In the genomic region with DNA sequence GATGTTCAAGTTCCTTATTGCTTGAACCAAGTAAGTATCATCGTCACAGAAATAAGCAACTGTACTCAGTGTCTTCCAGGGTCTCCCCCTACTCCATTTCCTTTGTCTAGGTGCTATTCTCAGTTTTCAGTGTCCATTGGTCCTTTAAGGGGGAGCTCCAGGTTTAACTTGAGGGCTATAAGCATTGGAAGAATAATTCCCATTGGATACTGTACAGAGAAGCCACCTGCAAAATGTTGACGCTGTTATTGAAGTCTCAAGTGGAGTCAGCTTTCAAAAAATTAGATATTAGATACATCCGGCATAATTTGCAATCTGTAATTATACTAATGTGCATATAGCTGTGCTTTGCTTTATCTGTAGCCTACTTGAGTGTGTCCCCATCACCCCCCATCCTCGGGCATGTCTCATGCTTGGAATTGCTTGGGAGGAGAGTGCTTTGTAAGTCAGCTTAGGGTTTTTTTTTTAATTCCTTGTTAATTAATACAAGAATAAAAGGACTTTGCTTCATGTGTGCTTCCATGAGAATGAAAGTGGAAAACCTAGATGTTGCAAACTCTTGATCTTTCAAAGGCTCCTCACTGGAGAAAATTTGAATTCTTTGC, we compare ENCODE assay signal across 7 mouse cellular contexts.
DNase-seq lines count a peak whose midpoint lies in the region; ATAC-seq and TF ChIP-seq lines count a peak whose summit lies in the region.

No protein-coding gene starts in this region.

- TF ChIP-seq EP300 in liver, postnatal 0 days (IDR thresholded peaks at IDR 0.05; ENCODE audit: low read depth): no peak

- peak overlapping the region; percentile 100 for H3K9ac ChIP-seq in hindbrain, embryonic 14.5 days
- peak overlapping the region; percentile 71 for H3K9ac ChIP-seq in midbrain, embryonic 15.5 days
- no peak overlapping the region for H3K9ac ChIP-seq in liver, postnatal 0 days (replicated peaks)

- peaks cover 45% of the 10 kb centered on the region for H3K4me1 ChIP-seq in embryonic facial prominence, embryonic 10.5 days
- peaks cover 44% of the 10 kb centered on the region for H3K4me1 ChIP-seq in hindbrain, embryonic 14.5 days (replicated peaks; ENCODE audit: control insufficient read depth, insufficient read depth, low read length)
- H3K4me1 ChIP-seq in midbrain, embryonic 15.5 days: peaks cover 41% of the 10 kb centered on the region
- no peaks in the 10 kb centered on the region for H3K4me1 ChIP-seq in liver, postnatal 0 days (ENCODE audit: insufficient read depth)

- no peaks in the 10 kb centered on the region for H3K9me3 ChIP-seq in embryonic facial prominence, embryonic 10.5 days
- no peaks in the 10 kb centered on the region for H3K9me3 ChIP-seq in hindbrain, embryonic 14.5 days (ENCODE audit: control insufficient read depth, low read length)
- H3K9me3 ChIP-seq in midbrain, embryonic 15.5 days: no peaks in the 10 kb centered on the region
- no peaks in the 10 kb centered on the region for H3K9me3 ChIP-seq in liver, postnatal 0 days (ENCODE audit: low read length)

- no peak for TF ChIP-seq CTCF in liver, postnatal 0 days (IDR thresholded peaks at IDR 0.05; ENCODE audit: low read depth)

- 85% methylated on average over 4 of the region's 4 CpGs for WGBS in embryonic facial prominence, embryonic 10.5 days
- WGBS in hindbrain, embryonic 14.5 days: 38% methylated on average over 4 of the region's 4 CpGs
- 21% methylated on average over 4 of the region's 4 CpGs for WGBS in midbrain, embryonic 15.5 days
- WGBS in liver, postnatal 0 days (ENCODE audit: insufficient replicate concordance): 76% methylated on average over 4 of the region's 4 CpGs

- ATAC-seq in hindbrain, embryonic 14.5 days (ENCODE audit: low FRiP score): no peak
- ATAC-seq in midbrain, embryonic 15.5 days (replicated peaks): no peak
- no peak for ATAC-seq in liver, postnatal 0 days

- peak overlapping the region; percentile 98 for H3K4me2 ChIP-seq in hindbrain, embryonic 14.5 days (replicated peaks)
- H3K4me2 ChIP-seq in midbrain, embryonic 15.5 days: peak overlapping the region; percentile 78
- no peak overlapping the region for H3K4me2 ChIP-seq in liver, postnatal 0 days (ENCODE audit: low read depth, low read length)

- H3K36me3 ChIP-seq in embryonic facial prominence, embryonic 10.5 days (replicated peaks): peaks cover 66% of the 10 kb centered on the region
- H3K36me3 ChIP-seq in hindbrain, embryonic 14.5 days (replicated peaks; ENCODE audit: control insufficient read depth, insufficient read depth): peaks cover 65% of the 10 kb centered on the region
- H3K36me3 ChIP-seq in midbrain, embryonic 15.5 days (replicated peaks): peaks cover 17% of the 10 kb centered on the region; the same call in 1 of the 2 replicates
- H3K36me3 ChIP-seq in liver, postnatal 0 days (replicated peaks; ENCODE audit: insufficient read depth, low read length): no peaks in the 10 kb centered on the region

- DNase-seq in NIH3T3 (ENCODE audit: low read depth): peak; percentile 50
- DNase-seq in embryonic facial prominence, embryonic 10.5 days (ENCODE audit: low spot score): no peak
- peak; percentile 65 for DNase-seq in hindbrain, embryonic 14.5 days (ENCODE audit: low spot score)
- no peak for DNase-seq in lung, postnatal 36 days
- DNase-seq in frontal cortex, adult 2 months (ENCODE audit: extremely low spot score in 1 of 2, low spot score in 1 of 2): no peak
- no peak for DNase-seq in liver, postnatal 0 days

- peak overlapping the region; percentile 97; the same call in 1 of the 2 replicates for H3K27ac ChIP-seq in embryonic facial prominence, embryonic 10.5 days (replicated peaks)
- peak overlapping the region; percentile 99 for H3K27ac ChIP-seq in hindbrain, embryonic 14.5 days
- peak overlapping the region; percentile 97 for H3K27ac ChIP-seq in midbrain, embryonic 15.5 days
- H3K27ac ChIP-seq in liver, postnatal 0 days (ENCODE audit: low read depth): no peak overlapping the region

- no peaks in the 10 kb centered on the region for H3K27me3 ChIP-seq in embryonic facial prominence, embryonic 10.5 days (replicated peaks; ENCODE audit: low read depth, poor library complexity, severe bottlenecking)
- H3K27me3 ChIP-seq in hindbrain, embryonic 14.5 days (ENCODE audit: control insufficient read depth, insufficient read depth, low read length): no peaks in the 10 kb centered on the region
- no peaks in the 10 kb centered on the region for H3K27me3 ChIP-seq in midbrain, embryonic 15.5 days (replicated peaks)
- 0 out of 2 replicates have a peak, but pooled peaks cover 5% of the 10 kb centered on the region for H3K27me3 ChIP-seq in liver, postnatal 0 days (ENCODE audit: insufficient read depth, low read length)

- H3K4me3 ChIP-seq in embryonic facial prominence, embryonic 10.5 days: peak overlapping the region; percentile 79; the same call in 1 of the 2 replicates
- peak overlapping the region; percentile 76 for H3K4me3 ChIP-seq in hindbrain, embryonic 14.5 days (replicated peaks; ENCODE audit: low read length)
- peak overlapping the region; percentile 43 for H3K4me3 ChIP-seq in midbrain, embryonic 15.5 days
- no peak overlapping the region for H3K4me3 ChIP-seq in liver, postnatal 0 days (ENCODE audit: low read depth, low read length)

Comparison
In these comparisons a context has a peak if more than half of its experiments do, and no peak if none do; other contexts are left out.
1. DNase-seq: peak in NIH3T3 (single experiment) and hindbrain, embryonic 14.5 days (single experiment); none in embryonic facial prominence, embryonic 10.5 days (single experiment), lung, postnatal 36 days (single experiment), frontal cortex, adult 2 months (0 of 2) and liver, postnatal 0 days (single experiment).